In genomic region chr3:65858741-65859348, GRCm38 (mm10) we compare ENCODE assay signal across 9 mouse cellular contexts.
A peak's percentile ranks its signal among the peaks of the same experiment; 100 is the strongest.
DNase-seq lines count a peak whose midpoint lies in the region; ATAC-seq lines count a peak whose summit lies in the region.
"Had no signal": no experiment of that assay in that cellular context is flagged by ENCODE, and none has a peak within 500 bp of the region (broad histone marks: within the 10 kb centered on the region; RNA-seq: fewer than 3 reads in every experiment).

No protein-coding gene starts in this region.

- no peaks in the 10 kb centered on the region for H3K9me3 ChIP-seq in forebrain, embryonic 12.5 days
- H3K9me3 ChIP-seq in forebrain, embryonic 15.5 days: no peaks in the 10 kb centered on the region
- H3K9me3 ChIP-seq: limb, embryonic 15.5 days had no signal

- ATAC-seq in forebrain, embryonic 12.5 days (ENCODE audit: low FRiP score): no peak
- no peak for ATAC-seq in forebrain, embryonic 15.5 days (replicated peaks)
- no peak for ATAC-seq in inflammation-experienced regulatory T-cells, adult 6 months

- H3K36me3 ChIP-seq in forebrain, embryonic 12.5 days (replicated peaks): no peaks in the 10 kb centered on the region
- H3K36me3 ChIP-seq in forebrain, embryonic 15.5 days: no peaks in the 10 kb centered on the region
- H3K36me3 ChIP-seq: limb, embryonic 15.5 days had no signal

- H3K27me3 ChIP-seq in forebrain, embryonic 12.5 days: peaks cover 25% of the 10 kb centered on the region
- no peaks in the 10 kb centered on the region for H3K27me3 ChIP-seq in forebrain, embryonic 15.5 days

- DNase-seq in ovary, postnatal 36 days (ENCODE audit: low spot score): peak; percentile 47
- no peak for DNase-seq in ovary, postnatal 10 days (ENCODE audit: low spot score)
- peak; percentile 39 to 64 for DNase-seq in kidney, postnatal 4 days
- no peak for DNase-seq in urinary bladder, adult 18-20 months (ENCODE audit: low spot score in 2 of 2)
- DNase-seq in right cerebral cortex, postnatal 14 days: no peak

- WGBS in forebrain, embryonic 12.5 days: 17% methylated on average over 13 of the region's 13 CpGs
- WGBS in forebrain, embryonic 15.5 days: 27% methylated on average over 13 of the region's 13 CpGs

- peaks cover 41% of the 10 kb centered on the region for H3K4me1 ChIP-seq in forebrain, embryonic 12.5 days
- peaks cover 33% of the 10 kb centered on the region for H3K4me1 ChIP-seq in forebrain, embryonic 15.5 days

- no peak overlapping the region for H3K27ac ChIP-seq in forebrain, embryonic 12.5 days
- H3K27ac ChIP-seq in forebrain, embryonic 15.5 days (replicated peaks): no peak overlapping the region
- H3K27ac ChIP-seq: limb, embryonic 15.5 days had no signal

- H3K4me3 ChIP-seq in forebrain, embryonic 12.5 days (replicated peaks): no peak overlapping the region
- H3K4me3 ChIP-seq in forebrain, embryonic 15.5 days: no peak overlapping the region
- H3K4me3 ChIP-seq: limb, embryonic 15.5 days had no signal

- 0 out of 2 replicates have a peak overlapping the region, but pooled peaks have one; percentile 8 for H3K4me2 ChIP-seq in forebrain, embryonic 12.5 days
- H3K4me2 ChIP-seq in forebrain, embryonic 15.5 days (replicated peaks): no peak overlapping the region
- H3K4me2 ChIP-seq: limb, embryonic 15.5 days had no signal

- 0 out of 2 replicates have a peak overlapping the region, but pooled peaks have one; percentile 29 for H3K9ac ChIP-seq in forebrain, embryonic 12.5 days
- H3K9ac ChIP-seq in forebrain, embryonic 15.5 days (replicated peaks): no peak overlapping the region
- H3K9ac ChIP-seq: limb, embryonic 15.5 days had no signal

Comparison
In these comparisons a context has a peak if more than half of its experiments do, and no peak if none do; other contexts are left out.
1. DNase-seq: peak in ovary, postnatal 36 days (single experiment) and kidney, postnatal 4 days (2 of 2); none in ovary, postnatal 10 days (single experiment), urinary bladder, adult 18-20 months (0 of 2) and right cerebral cortex, postnatal 14 days (single experiment).